Mouse (Mus musculus) forebrain, embryonic 16.5 days (tissue): ENCODE results near the gene H1f0. TPM values are rescaled to one million over a fixed set of nuclear protein-coding genes. Genes with fewer than 3 reads are reported as not detected.
"Not testable (repeated sequence)": the region's sequence is repeated elsewhere in the genome, so short reads cannot be mapped to it uniquely, and the experiment has no call there.

Source experiments
- ATAC-seq: fragments of 200-750 bp; cut with Nextera tagmentation; 2 replicates; pipeline ENCODE4 v1.8.0; 2017; ENCODE audit warnings: mild to moderate bottlenecking, moderate library complexity
- H3K27ac ChIP-seq: fragments of 300-500 bp; sonication (generic); 2 replicates; pipeline ENCODE4 v1.5.1; 2014; ENCODE audit warnings: low read length, control low read depth
- H3K27me3 ChIP-seq: fragments of 300-500 bp; sonication (generic); replicated peaks from 2 replicates; pipeline ENCODE4 v1.6.1; 2014; ENCODE audit warnings: low read length; ENCODE audit not compliant: control insufficient read depth, insufficient read depth
- H3K36me3 ChIP-seq: fragments of 300-500 bp; sonication (generic); 2 replicates; pipeline ENCODE4 v1.6.1; 2014; ENCODE audit not compliant: control insufficient read depth, insufficient read depth
- H3K4me1 ChIP-seq: fragments of 300-500 bp; sonication (generic); replicated peaks from 2 replicates; pipeline ENCODE4 v1.6.1; 2014; ENCODE audit warnings: low read length; ENCODE audit not compliant: control insufficient read depth, insufficient read depth
- H3K4me2 ChIP-seq: fragments of 300-500 bp; sonication (generic); 2 replicates; pipeline ENCODE4 v1.6.1; 2014; ENCODE audit warnings: mild to moderate bottlenecking, low read length, control low read depth
- H3K4me3 ChIP-seq: fragments of 300-500 bp; sonication (generic); replicated peaks from 2 replicates; pipeline ENCODE4 v1.5.1; 2014; ENCODE audit warnings: mild to moderate bottlenecking, low read length, control low read depth
- H3K9ac ChIP-seq: fragments of 300-500 bp; sonication (generic); replicated peaks from 2 replicates; pipeline ENCODE4 v1.6.1; 2014; ENCODE audit warnings: low read depth, low read length, control low read depth
- H3K9me3 ChIP-seq: fragments of 300-500 bp; sonication (generic); 2 replicates; pipeline ENCODE4 v1.6.1; 2016; ENCODE audit warnings: low read length; ENCODE audit not compliant: control insufficient read depth
- WGBS: fragments of 180-500 bp; shearing (Covaris S2); extraction: QIAGEN DNeasy Blood & Tissue Kit; methylation state at CpG from one replicate; pipeline ENCODE4 v1.1.7; 2014; 5-methylcytosine and 5-hydroxymethylcytosine counted together
- polyA plus RNA-seq: library from polyadenylated mRNA; unstranded; fragments of >200 nt; fragmentation: Nextera tagmentation; extraction: Ambion mirVana; gene quantifications from 2 replicates; pipeline ENCODE4 v1.2.1, GENCODE M21; 2015

H1f0 gene
- polyA plus RNA-seq, 1 experiment from 2014 or later = 403 TPM

DNA sequence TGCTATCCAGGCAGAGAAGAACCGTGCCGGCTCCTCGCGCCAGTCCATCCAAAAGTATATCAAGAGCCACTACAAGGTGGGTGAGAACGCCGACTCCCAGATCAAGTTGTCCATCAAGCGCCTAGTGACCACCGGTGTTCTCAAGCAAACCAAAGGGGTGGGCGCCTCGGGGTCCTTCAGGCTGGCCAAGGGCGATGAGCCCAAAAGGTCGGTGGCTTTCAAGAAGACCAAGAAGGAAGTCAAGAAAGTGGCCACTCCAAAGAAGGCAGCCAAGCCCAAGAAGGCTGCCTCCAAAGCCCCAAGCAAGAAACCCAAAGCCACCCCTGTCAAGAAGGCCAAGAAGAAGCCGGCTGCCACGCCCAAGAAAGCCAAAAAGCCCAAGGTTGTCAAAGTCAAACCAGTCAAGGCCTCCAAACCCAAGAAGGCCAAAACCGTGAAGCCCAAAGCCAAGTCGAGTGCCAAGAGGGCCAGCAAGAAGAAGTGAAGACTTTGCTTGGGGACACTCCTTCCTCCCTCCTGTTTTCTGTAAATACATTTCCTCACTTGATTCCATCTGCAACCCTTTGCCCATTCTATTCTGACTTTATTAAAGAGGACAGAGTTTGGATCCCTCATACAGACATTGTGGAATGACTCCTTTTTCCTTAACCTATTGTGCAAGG, 704 bp downstream of the H1f0 start:
- Histone ChIP-seq H3K4me3 (peak overlapping the region; percentile 82), H3K9me3 (no peaks in the 10 kb centered on the region), H3K36me3 (no peaks in the 10 kb centered on the region), H3K27ac (peak overlapping the region; percentile 82), H3K27me3 (no peaks in the 10 kb centered on the region), H3K4me1 (peaks cover 50% of the 10 kb centered on the region), H3K9ac (peak overlapping the region; percentile 93), H3K4me2 (peak overlapping the region; percentile 85)
- WGBS = 20% methylated on average over 16 of the region's 16 CpGs
- no peak for ATAC-seq

DNA sequence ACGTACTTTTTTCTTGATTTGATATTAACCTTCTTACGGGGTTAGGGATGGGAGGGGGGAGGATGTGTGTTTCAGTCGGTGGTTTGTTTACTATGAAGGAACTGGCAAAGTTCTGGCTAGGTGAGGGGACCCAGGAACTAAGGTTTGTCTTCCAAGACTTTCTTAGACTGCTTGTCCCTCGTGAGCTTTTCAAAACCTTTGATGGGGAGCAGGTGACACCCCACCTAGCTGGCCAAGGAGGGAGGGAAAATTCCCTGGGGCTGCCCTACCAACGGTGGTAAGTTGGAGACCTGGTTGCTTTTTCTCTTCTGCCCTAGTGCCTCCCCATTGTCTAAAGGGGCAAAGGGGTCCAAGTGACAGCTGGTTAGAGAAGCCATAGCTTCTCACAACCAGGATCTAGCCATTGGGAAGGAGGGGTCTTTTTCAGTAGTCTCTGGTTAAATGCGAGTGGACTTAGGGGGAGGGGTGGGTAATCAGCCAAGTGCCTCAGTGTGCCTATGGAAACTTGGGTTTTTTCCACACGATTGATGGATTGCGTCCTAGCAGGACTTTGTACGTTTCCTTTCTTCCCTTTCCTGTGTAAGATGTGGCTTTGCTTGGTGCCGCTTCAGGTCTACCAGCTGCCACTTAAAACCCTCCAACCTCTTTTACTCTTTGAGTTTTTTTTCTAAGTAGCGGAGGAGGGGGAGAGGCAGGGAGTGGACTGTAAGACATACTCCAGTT, 1.4 kb downstream of the H1f0 start:
- Histone ChIP-seq H3K4me1 (peaks cover 50% of the 10 kb centered on the region), H3K36me3 (no peaks in the 10 kb centered on the region), H3K4me2 (peak overlapping the region; percentile 85), H3K27ac (peak overlapping the region; percentile 54), H3K9me3 (no peaks in the 10 kb centered on the region), H3K27me3 (no peaks in the 10 kb centered on the region), H3K9ac (peak overlapping the region; percentile 93), H3K4me3 (peak overlapping the region; percentile 82)
- WGBS = 3% methylated on average over 11 of the region's 11 CpGs
- no peak for ATAC-seq

DNA sequence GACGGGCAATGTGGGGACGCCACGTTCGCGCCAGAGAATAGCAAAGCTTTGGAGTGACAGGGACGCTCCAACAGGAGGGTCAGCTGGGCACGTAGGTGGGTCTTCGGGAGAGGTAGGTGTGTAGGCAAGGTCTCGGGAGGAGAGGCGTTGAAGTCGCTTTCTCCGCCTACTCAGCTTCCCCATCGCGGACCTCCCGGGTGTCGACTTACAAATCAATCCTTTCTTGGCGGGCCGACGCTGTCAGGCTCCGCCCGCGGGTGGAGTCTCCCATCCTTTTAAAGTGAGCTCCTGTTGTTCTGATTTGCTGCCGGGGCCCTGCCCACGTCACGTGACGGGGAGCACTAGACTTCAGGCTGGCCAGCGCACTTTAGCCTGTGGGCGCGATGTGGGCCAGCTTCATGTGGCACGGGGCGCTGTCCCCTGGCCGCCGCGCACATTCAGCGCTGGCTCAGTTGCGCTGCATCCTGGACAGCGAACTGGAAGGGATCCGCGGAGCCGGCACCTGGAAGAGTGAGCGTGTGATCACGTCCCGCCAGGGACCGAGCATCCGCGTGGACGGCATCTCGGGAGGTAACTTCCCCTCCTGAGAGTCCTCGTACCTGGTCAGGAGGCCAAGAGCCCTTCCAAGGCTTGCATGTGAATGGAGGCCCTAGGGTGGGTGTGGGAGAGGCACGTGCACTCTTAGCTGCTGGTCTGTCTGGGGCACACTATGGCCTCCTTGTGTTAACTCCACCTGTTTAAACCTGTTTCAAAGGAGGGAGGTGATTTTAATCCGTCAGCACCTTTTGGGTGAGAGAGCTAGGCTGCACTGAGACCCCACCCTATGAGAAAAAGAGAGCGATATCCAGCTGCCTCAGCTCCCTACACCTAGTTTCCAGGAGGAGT, 2.5 kb downstream of the H1f0 start:
- Histone ChIP-seq H3K4me1 (peaks cover 46% of the 10 kb centered on the region), H3K4me3 (peak overlapping the region; percentile 82), H3K4me2 (peak overlapping the region; percentile 85), H3K9ac (peak overlapping the region; percentile 93), H3K27me3 (no peaks in the 10 kb centered on the region), H3K36me3 (no peaks in the 10 kb centered on the region), H3K27ac (peak overlapping the region; percentile 65), H3K9me3 (no peaks in the 10 kb centered on the region)
- under 1% methylated on average over 52 of the region's 52 CpGs for WGBS
- ATAC-seq = peak; percentile 82

DNA sequence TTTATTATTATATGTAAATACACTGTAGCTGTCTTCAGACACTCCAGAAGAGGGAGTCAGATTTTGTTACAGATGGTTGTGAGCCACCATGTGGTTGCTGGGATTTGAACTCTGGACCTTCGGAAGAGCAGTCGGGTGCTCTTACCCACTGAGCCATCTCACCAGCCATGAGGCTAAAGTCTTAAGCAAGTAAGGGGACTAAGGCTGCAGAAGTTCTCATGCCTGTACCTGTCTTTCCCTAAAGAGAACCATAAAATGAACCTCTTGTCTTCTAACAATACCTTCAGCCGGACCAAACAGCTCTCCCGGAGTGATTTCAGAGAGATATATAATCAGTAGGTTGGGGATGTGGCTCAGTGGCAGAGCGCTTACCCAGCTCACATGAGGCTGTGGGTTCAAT, 3.7 kb downstream of the H1f0 start:
- Histone ChIP-seq H3K4me2 (0 out of 2 replicates have a peak overlapping the region, but pooled peaks have one; percentile 14), H3K4me1 (peaks cover 39% of the 10 kb centered on the region)
- not testable (repeated sequence) for H3K9ac ChIP-seq, H3K9me3 ChIP-seq, H3K4me3 ChIP-seq, H3K27me3 ChIP-seq, H3K27ac ChIP-seq, ATAC-seq, H3K36me3 ChIP-seq
- 84% methylated on average over 5 of the region's 5 CpGs for WGBS

DNA sequence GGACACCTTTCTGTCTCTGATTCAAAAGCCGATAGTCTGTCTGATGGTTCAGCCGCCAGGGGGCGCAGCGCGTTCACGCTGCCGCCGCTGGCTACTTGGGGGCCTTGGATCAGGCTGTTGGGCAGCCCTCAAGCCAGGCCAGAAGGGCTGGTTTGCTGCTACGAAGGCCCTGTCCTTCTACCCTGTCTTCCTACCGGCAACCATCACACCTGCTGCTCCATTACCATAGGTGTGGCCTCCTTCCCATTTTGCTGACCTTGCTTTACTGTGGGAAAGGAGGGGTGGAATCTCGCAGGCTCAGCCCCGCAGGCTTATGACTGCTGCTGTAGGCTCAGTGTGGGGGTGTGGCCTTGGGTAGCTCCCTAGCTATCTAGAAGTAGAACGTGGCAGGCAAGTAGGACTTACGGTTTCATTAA, 9.7 kb downstream of the H1f0 start:
- 15% methylated on average over 14 of the region's 14 CpGs for WGBS
- 0 out of 2 replicates have a peak overlapping the region, but pooled peaks have one; percentile 16 for H3K4me2 ChIP-seq
- peaks cover 15% of the 10 kb centered on the region for H3K4me1 ChIP-seq
- ATAC-seq = no peak
- no peaks in the 10 kb centered on the region for H3K9me3 ChIP-seq
- H3K27me3 ChIP-seq = peaks cover 29% of the 10 kb centered on the region
- H3K4me3 ChIP-seq = no peak overlapping the region
- H3K9ac ChIP-seq = no peak overlapping the region
- no peaks in the 10 kb centered on the region for H3K36me3 ChIP-seq
- no peak overlapping the region for H3K27ac ChIP-seq

DNA sequence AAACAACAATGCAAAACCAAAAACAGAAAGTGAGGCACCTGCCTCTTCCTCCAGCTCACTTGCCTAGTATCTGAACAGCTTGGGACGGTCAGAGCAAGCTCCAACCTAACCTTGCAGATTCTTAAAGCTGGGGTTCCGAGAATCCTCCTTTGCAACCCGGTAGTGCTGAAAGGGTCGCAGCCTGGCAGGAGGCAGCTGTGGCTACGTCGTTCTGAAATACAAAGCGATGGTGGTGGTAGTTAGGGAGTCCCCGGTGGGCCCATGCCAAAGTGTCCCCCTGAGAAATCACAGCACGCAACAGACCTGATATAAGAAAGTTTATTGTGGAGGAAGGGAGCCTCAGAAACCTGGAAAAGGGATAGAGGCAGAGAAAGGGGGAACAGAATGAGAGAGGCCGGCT, 10.1 kb downstream of the H1f0 start:
- Histone ChIP-seq H3K9ac (no peak overlapping the region), H3K36me3 (no peaks in the 10 kb centered on the region), H3K4me1 (peaks cover 18% of the 10 kb centered on the region), H3K9me3 (no peaks in the 10 kb centered on the region), H3K27ac (no peak overlapping the region), H3K4me2 (no peak overlapping the region), H3K27me3 (peaks cover 33% of the 10 kb centered on the region), H3K4me3 (no peak overlapping the region)
- no peak for ATAC-seq
- WGBS = 69% methylated on average over 10 of the region's 10 CpGs

DNA sequence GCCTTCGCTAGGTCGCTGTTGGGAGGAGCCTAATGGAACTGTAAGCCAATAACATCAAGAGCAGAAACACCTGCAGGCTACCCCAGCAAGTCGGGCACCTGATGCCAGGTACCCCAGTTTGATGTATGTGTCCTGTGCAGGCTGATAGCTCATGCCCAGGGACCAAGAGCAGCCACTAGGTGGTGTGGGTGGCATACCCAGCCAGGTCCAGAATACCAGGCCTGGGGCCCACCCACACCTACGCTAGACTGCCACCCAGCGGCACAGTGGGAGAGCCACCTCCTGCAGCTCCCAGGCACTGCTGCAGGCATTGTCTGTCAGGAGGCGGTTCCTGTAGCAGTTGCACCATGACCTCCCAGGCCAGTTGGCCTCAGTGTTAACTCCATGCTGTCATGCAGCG, 10.6 kb downstream of the H1f0 start:
- ATAC-seq = no peak; the same call in 1 of the 2 replicates
- no peak overlapping the region for H3K4me3 ChIP-seq
- H3K27ac ChIP-seq = no peak overlapping the region
- H3K9ac ChIP-seq = no peak overlapping the region
- WGBS = 15% methylated on average over 7 of the region's 7 CpGs
- no peaks in the 10 kb centered on the region for H3K36me3 ChIP-seq
- no peaks in the 10 kb centered on the region for H3K9me3 ChIP-seq
- H3K4me2 ChIP-seq = no peak overlapping the region
- H3K4me1 ChIP-seq = peaks cover 18% of the 10 kb centered on the region
- peaks cover 38% of the 10 kb centered on the region for H3K27me3 ChIP-seq

DNA sequence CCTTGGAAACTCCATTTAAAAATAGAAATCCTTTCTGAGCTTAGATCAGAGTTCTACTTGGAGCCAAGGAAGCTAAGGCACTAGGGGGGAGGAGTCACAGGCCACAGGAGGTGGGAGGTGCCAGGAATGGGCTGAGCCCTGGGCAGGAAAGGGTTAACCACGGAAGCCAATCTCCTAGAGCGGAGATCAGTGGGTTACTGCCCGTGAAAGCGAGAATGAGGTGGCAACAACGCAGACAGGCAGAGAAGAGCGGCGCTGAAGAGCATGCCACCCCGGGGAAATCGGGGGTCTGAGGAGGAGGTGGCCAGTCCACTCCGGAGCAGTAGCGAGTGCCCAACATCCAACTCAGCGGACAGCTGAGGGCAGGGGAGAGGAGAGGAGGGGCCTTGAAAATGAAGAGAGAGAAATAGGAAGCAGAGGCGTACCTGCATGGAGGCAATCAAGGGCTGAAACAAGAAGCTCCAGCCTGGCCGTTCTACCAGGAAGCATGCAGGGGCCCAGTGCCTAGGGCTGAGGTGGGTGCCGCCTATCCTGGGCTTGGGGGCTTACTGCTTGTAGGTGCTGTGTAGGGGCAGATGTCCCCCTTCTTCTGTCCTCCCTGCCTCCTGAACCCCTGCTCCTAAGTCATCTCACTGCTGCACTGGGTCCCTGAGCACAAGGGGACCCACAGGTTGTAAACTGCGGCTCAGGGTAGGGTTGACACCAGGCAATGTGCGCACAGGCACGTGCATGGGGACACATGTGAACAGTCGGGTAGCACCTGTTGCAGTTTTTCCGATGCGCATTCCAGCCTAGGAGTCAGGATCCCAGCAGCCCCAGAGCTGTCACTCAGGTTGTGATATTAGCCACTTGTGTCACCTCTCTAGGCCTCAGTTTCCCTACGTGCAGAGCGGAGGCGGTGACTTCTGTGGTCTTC, 12.5 kb downstream of the H1f0 start:
- ATAC-seq = no peak
- Histone ChIP-seq H3K4me1 (peaks cover 18% of the 10 kb centered on the region), H3K9ac (0 out of 2 replicates have a peak overlapping the region, but pooled peaks have one; percentile 22), H3K27ac (no peak overlapping the region), H3K9me3 (no peaks in the 10 kb centered on the region), H3K36me3 (no peaks in the 10 kb centered on the region), H3K4me2 (peak overlapping the region; percentile 31), H3K27me3 (peaks cover 44% of the 10 kb centered on the region), H3K4me3 (0 out of 2 replicates have a peak overlapping the region, but pooled peaks have one; percentile 9)
- WGBS = 19% methylated on average over 24 of the region's 24 CpGs
